9 mouse cellular contexts compared by ENCODE assay signal in the genomic region with DNA sequence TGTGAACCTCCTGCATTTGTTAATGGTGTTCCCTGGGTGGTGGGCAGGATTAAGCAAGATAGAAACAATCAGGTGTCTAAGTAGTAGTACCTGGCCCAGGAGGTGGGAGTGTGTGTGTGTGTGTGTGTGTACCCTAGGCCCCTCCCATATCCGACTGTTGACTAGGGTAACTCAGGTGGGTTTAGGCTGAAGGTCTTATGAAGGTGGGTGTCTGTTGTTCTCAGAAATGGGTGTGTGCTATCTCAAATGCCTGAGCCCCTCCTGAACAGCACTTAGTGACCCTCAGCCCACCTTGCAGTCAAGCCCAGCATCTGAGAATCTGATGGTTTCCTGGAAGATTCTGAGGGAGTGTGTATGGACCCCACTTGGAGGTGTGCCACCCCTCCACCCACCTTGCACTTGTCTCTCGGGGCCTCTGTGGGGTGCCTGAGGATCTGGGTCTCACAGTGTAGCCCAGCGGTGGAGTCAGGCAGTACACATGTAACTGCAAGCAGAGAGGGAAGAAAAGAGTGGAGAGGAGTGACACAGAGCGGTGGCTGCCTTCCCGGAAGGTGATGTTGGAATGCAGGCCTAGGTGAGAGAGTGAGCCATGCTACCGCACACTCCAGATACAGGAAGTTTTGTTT. TPM values are rescaled to one million over a fixed set of nuclear protein-coding genes. Genes with fewer than 3 reads are reported as not detected.
DNase-seq lines count a peak whose midpoint lies in the region; ATAC-seq and TF ChIP-seq lines count a peak whose summit lies in the region.
"Had no signal": no experiment of that assay in that cellular context is flagged by ENCODE, and none has a peak within 500 bp of the region (broad histone marks: within the 10 kb centered on the region; RNA-seq: fewer than 3 reads in every experiment).

No protein-coding gene starts in this region.

- H3K4me2 ChIP-seq in hindbrain, embryonic 12.5 days (replicated peaks), result no peak overlapping the region
- H3K4me2 ChIP-seq in hindbrain, embryonic 11.5 days (replicated peaks; ENCODE audit: low read depth, low read length), result no peak overlapping the region
- peak overlapping the region; percentile 50 for H3K4me2 ChIP-seq in heart, embryonic 15.5 days
- no peak overlapping the region for H3K4me2 ChIP-seq in stomach, embryonic 14.5 days (replicated peaks; ENCODE audit: low read depth, low read length)

- H3K9me3 ChIP-seq in hindbrain, embryonic 12.5 days (replicated peaks), result no peaks in the 10 kb centered on the region
- H3K9me3 ChIP-seq in hindbrain, embryonic 11.5 days (ENCODE audit: control insufficient read depth, low read length), result no peaks in the 10 kb centered on the region
- no peaks in the 10 kb centered on the region for H3K9me3 ChIP-seq in heart, embryonic 15.5 days (replicated peaks)
- H3K9me3 ChIP-seq in stomach, embryonic 14.5 days (ENCODE audit: control insufficient read depth, low read depth, low read length), result no peaks in the 10 kb centered on the region

- ATAC-seq in hindbrain, embryonic 12.5 days (ENCODE audit: low FRiP score), result no peak
- no peak for ATAC-seq in hindbrain, embryonic 11.5 days (ENCODE audit: low FRiP score)
- ATAC-seq in heart, embryonic 15.5 days (replicated peaks; ENCODE audit: insufficient number of reproducible peaks, insufficient read depth, low FRiP score, low read depth), result no peak; the same call in 1 of the 2 replicates
- ATAC-seq in stomach, embryonic 14.5 days (ENCODE audit: insufficient number of reproducible peaks, insufficient read depth, low FRiP score, low read depth), result 0 out of 2 replicates have a peak, but pooled peaks have one; percentile 31
- no peak for ATAC-seq in megakaryocyte-erythroid progenitor cell, adult 5-6 weeks (replicated peaks; ENCODE audit: low FRiP score, low TSS enrichment, poor library complexity, severe bottlenecking)
- no peak for ATAC-seq in monocyte, adult 5-6 weeks (replicated peaks; ENCODE audit: insufficient number of reproducible peaks, low FRiP score, low TSS enrichment, poor library complexity, severe bottlenecking)

- H3K9ac ChIP-seq in hindbrain, embryonic 12.5 days, result no peak overlapping the region
- no peak overlapping the region for H3K9ac ChIP-seq in hindbrain, embryonic 11.5 days (ENCODE audit: low read depth, low read length)
- peak overlapping the region; percentile 47 for H3K9ac ChIP-seq in heart, embryonic 15.5 days
- no peak overlapping the region for H3K9ac ChIP-seq in stomach, embryonic 14.5 days (replicated peaks; ENCODE audit: low read depth, low read length)

- H3K36me3 ChIP-seq in hindbrain, embryonic 12.5 days, result peaks cover 10% of the 10 kb centered on the region; the same call in 1 of the 2 replicates
- peaks cover 1% of the 10 kb centered on the region; the same call in 1 of the 2 replicates for H3K36me3 ChIP-seq in hindbrain, embryonic 11.5 days (ENCODE audit: control insufficient read depth, insufficient read depth, low read length)
- H3K36me3 ChIP-seq in thymus, adult 2 months (ENCODE audit: control insufficient read depth, insufficient read depth, low read length), result no peaks in the 10 kb centered on the region
- H3K36me3 ChIP-seq in heart, embryonic 15.5 days, result no peaks in the 10 kb centered on the region
- H3K36me3 ChIP-seq in stomach, embryonic 14.5 days (ENCODE audit: control insufficient read depth, insufficient read depth, low read length), result 0 out of 2 replicates have a peak, but pooled peaks cover 4% of the 10 kb centered on the region

- no peaks in the 10 kb centered on the region for H3K27me3 ChIP-seq in hindbrain, embryonic 12.5 days
- H3K27me3 ChIP-seq in hindbrain, embryonic 11.5 days (ENCODE audit: control insufficient read depth, insufficient read depth, low read length), result no peaks in the 10 kb centered on the region
- H3K27me3 ChIP-seq in thymus, adult 2 months (ENCODE audit: control insufficient read depth, insufficient read depth, low read length), result no peaks in the 10 kb centered on the region
- no peaks in the 10 kb centered on the region for H3K27me3 ChIP-seq in heart, embryonic 15.5 days
- H3K27me3 ChIP-seq in stomach, embryonic 14.5 days (ENCODE audit: control insufficient read depth, insufficient read depth, low read length), result no peaks in the 10 kb centered on the region

- WGBS in hindbrain, embryonic 12.5 days, result 91% methylated on average over 6 of the region's 6 CpGs
- whole genome bisulfite sequencing in hindbrain, embryonic 11.5 days, result 85% methylated on average over 6 of the region's 6 CpGs
- 84% methylated on average over 6 of the region's 6 CpGs for WGBS in thymus, adult 2 months
- 59% methylated on average over 6 of the region's 6 CpGs for WGBS in heart, embryonic 15.5 days
- WGBS in stomach, embryonic 14.5 days, result 76% methylated on average over 6 of the region's 6 CpGs

- no peak for DNase-seq in hindbrain, embryonic 11.5 days (ENCODE audit: low spot score)
- no peak for DNase-seq in thymus, adult 2 months
- no peak for DNase-seq in thymus, adult 18-20 months

- TF ChIP-seq CTCF in thymus, adult 2 months (IDR thresholded peaks at IDR 0.05; ENCODE audit: borderline replicate concordance, control insufficient read depth, extremely low read depth, insufficient read depth, low read length, poor library complexity), result no peak

- H3K27ac ChIP-seq in hindbrain, embryonic 12.5 days, result 0 out of 2 replicates have a peak overlapping the region, but pooled peaks have one; percentile 1
- no peak overlapping the region for H3K27ac ChIP-seq in hindbrain, embryonic 11.5 days (ENCODE audit: low read depth, low read length)
- H3K27ac ChIP-seq in thymus, adult 2 months (ENCODE audit: control insufficient read depth, insufficient read depth, low read length), result peak overlapping the region; percentile 45; the same call in 1 of the 2 replicates
- peak overlapping the region; percentile 96 for H3K27ac ChIP-seq in heart, embryonic 15.5 days
- peak overlapping the region; percentile 68; the same call in 1 of the 2 replicates for H3K27ac ChIP-seq in stomach, embryonic 14.5 days (ENCODE audit: low read length)

- no peak for TF ChIP-seq POLR2A in thymus, adult 2 months (IDR thresholded peaks at IDR 0.05; ENCODE audit: control insufficient read depth, extremely low read depth, insufficient read depth, low read length, poor library complexity)

- H3K4me3 ChIP-seq in hindbrain, embryonic 12.5 days, result no peak overlapping the region
- no peak overlapping the region for H3K4me3 ChIP-seq in hindbrain, embryonic 11.5 days (ENCODE audit: low read depth, low read length)
- H3K4me3 ChIP-seq in thymus, adult 2 months (ENCODE audit: control insufficient read depth, insufficient read depth, low read length), result no peak overlapping the region
- no peak overlapping the region for H3K4me3 ChIP-seq in heart, embryonic 15.5 days
- no peak overlapping the region for H3K4me3 ChIP-seq in stomach, embryonic 14.5 days (ENCODE audit: low read depth, low read length)
- H3K4me3 ChIP-seq: myocyte had no signal

- H3K4me1 ChIP-seq in hindbrain, embryonic 12.5 days, result peaks cover 28% of the 10 kb centered on the region
- no peaks in the 10 kb centered on the region; the same call in 1 of the 2 replicates for H3K4me1 ChIP-seq in hindbrain, embryonic 11.5 days (replicated peaks; ENCODE audit: control insufficient read depth, insufficient read depth, low read length)
- H3K4me1 ChIP-seq in thymus, adult 2 months (replicated peaks; ENCODE audit: control insufficient read depth, insufficient read depth, low read length), result peaks cover 68% of the 10 kb centered on the region
- peaks cover 64% of the 10 kb centered on the region for H3K4me1 ChIP-seq in heart, embryonic 15.5 days (replicated peaks)
- H3K4me1 ChIP-seq in stomach, embryonic 14.5 days (ENCODE audit: control insufficient read depth, insufficient read depth, low read length), result peaks cover 32% of the 10 kb centered on the region

RNA-seq across cellular contexts. Expression of gene Dusp1, which starts 35.0 kb away (rescaled TPM):
- 33.0 and 38.5 TPM in 2 replicates for polyA plus RNA-seq in hindbrain, embryonic 12.5 days (2016; fragmentation: Nextera tagmentation; extraction: Ambion mirVana)
- polyA plus RNA-seq in hindbrain, embryonic 11.5 days (2014; fragmentation: Nextera tagmentation; extraction: Ambion mirVana), result 34.9 and 39.0 TPM in 2 replicates
- 53.8 and 59.3 TPM in 2 replicates for polyA plus RNA-seq in thymus, adult 2 months (2012; rRNA removed)
- 30.8 and 38.1 TPM in 2 replicates for polyA plus RNA-seq in heart, embryonic 15.5 days (2015; fragmentation: Nextera tagmentation; extraction: Ambion mirVana)
- 16.2 and 21.0 TPM in 2 replicates for polyA plus RNA-seq in stomach, embryonic 14.5 days (2014; fragmentation: Nextera tagmentation; extraction: Ambion mirVana)
- total RNA-seq in megakaryocyte-erythroid progenitor cell, adult 5-6 weeks (2014; fragmentation: Nextera tagmentation), result 18.4 and 29.1 TPM in 2 replicates
- total RNA-seq in megakaryocyte-erythroid progenitor cell, adult 5-6 weeks (2017), result 73.3 and 79.0 TPM in 2 replicates
- total RNA-seq in monocyte, adult 5-6 weeks (2017), result 146 to 413 TPM (median 198 TPM) in 3 replicates

RNA-seq across cellular contexts. Expression of gene Ergic1, which starts 35.7 kb away (rescaled TPM):
- polyA plus RNA-seq in hindbrain, embryonic 12.5 days (2016; fragmentation: Nextera tagmentation; extraction: Ambion mirVana), result 85.3 and 90.3 TPM in 2 replicates
- 112 and 119 TPM in 2 replicates for polyA plus RNA-seq in hindbrain, embryonic 11.5 days (2014; fragmentation: Nextera tagmentation; extraction: Ambion mirVana)
- 80.2 and 86.3 TPM in 2 replicates for polyA plus RNA-seq in thymus, adult 2 months (2012; rRNA removed)
- 75.0 and 92.0 TPM in 2 replicates for polyA plus RNA-seq in heart, embryonic 15.5 days (2015; fragmentation: Nextera tagmentation; extraction: Ambion mirVana)
- 133 and 142 TPM in 2 replicates for polyA plus RNA-seq in stomach, embryonic 14.5 days (2014; fragmentation: Nextera tagmentation; extraction: Ambion mirVana)
- total RNA-seq in megakaryocyte-erythroid progenitor cell, adult 5-6 weeks (2014; fragmentation: Nextera tagmentation), result 51.7 and 55.0 TPM in 2 replicates
- total RNA-seq in megakaryocyte-erythroid progenitor cell, adult 5-6 weeks (2017), result 31.6 and 40.3 TPM in 2 replicates
- 16.0 to 20.2 TPM (median 17.6 TPM) in 3 replicates for total RNA-seq in monocyte, adult 5-6 weeks (2017)
